Mouse (Mus musculus) ovary, adult 10 weeks (tissue): ENCODE measurements around the gene B020031M17Rik. TPM values are rescaled to one million over a fixed set of nuclear protein-coding genes. Genes with fewer than 3 reads are reported as not detected.

Source experiments
- polyA plus RNA-seq: library from polyadenylated mRNA; stranded (reverse); fragments of 350-450 nt; fragmentation: Illumina TruSeq; extraction: RNeasy Lipid Tissue Mini Kit (QIAGEN cat#74804); gene quantifications from one replicate; pipeline ENCODE4 v1.2.3, GENCODE M21; 2014

B020031M17Rik gene
- not detected for polyA plus RNA-seq

GRCm38 (mm10) chr13:119950706-119951105 lies at the start of gene B020031M17Rik:
Gene B020031M17Rik, minus strand, starts transcription at chr13:119950806.

GRCm38 (mm10) chr13:119929172-119929571 lies 21.4 kb downstream of the B020031M17Rik start, which contains the start of gene Gm21761:
Gene Gm21761, minus strand, starts transcription at chr13:119929272.

Other genes with a start within 250 kb of the B020031M17Rik start
- 3.8 TPM for gene Nim1k, start 194.9 kb downstream of the B020031M17Rik start, polyA plus RNA-seq
- gene Zfp131, start 159.9 kb downstream of the B020031M17Rik start, polyA plus RNA-seq: 111 TPM
- gene AF067063, start 120.6 kb downstream of the B020031M17Rik start, polyA plus RNA-seq: not detected
- 1.1 TPM for gene D13Ertd608e, start 114.8 kb downstream of the B020031M17Rik start, polyA plus RNA-seq
- gene Tcstv1, start 56.0 kb downstream of the B020031M17Rik start, polyA plus RNA-seq: 2.1 TPM
- gene Gm21761, start 21.5 kb downstream of the B020031M17Rik start, polyA plus RNA-seq: not detected
- gene Gm36079, start 76.2 kb upstream of the B020031M17Rik start, polyA plus RNA-seq: not detected
- gene Gm21188, start 101.4 kb upstream of the B020031M17Rik start, polyA plus RNA-seq: 6.3 TPM
- not detected for gene Gm20767, start 189.4 kb upstream of the B020031M17Rik start, polyA plus RNA-seq
- not detected for gene Gm21818, start 221.6 kb upstream of the B020031M17Rik start, polyA plus RNA-seq